Mouse (Mus musculus) hindbrain, embryonic 10.5 days (tissue): Measurements from ENCODE around the gene Hs1bp3. TPM values are rescaled to one million over a fixed set of nuclear protein-coding genes. Genes with fewer than 3 reads are reported as not detected.
A peak's percentile ranks its signal among the peaks of the same experiment; 100 is the strongest.

Source experiments
- DNase-seq: peaks from one replicate; pipeline ENCODE4 v3.0.0-alpha.2; 2017; ENCODE audit warnings: low spot score
- H3K27ac ChIP-seq: fragments of 300-500 bp; sonication (generic); 2 replicates; pipeline ENCODE4 v1.5.1; 2016; ENCODE audit warnings: mild to moderate bottlenecking, moderate library complexity
- H3K27me3 ChIP-seq: fragments of 300-500 bp; sonication (generic); 2 replicates; pipeline ENCODE4 v1.6.1; 2016; ENCODE audit warnings: mild to moderate bottlenecking; ENCODE audit not compliant: poor library complexity, insufficient read depth, severe bottlenecking
- H3K36me3 ChIP-seq: fragments of 300-500 bp; sonication (generic); 2 replicates; pipeline ENCODE4 v1.6.1; 2016; ENCODE audit warnings: mild to moderate bottlenecking, moderate library complexity
- H3K4me1 ChIP-seq: fragments of 300-500 bp; sonication (generic); replicated peaks from 2 replicates; pipeline ENCODE4 v1.6.1; 2016; ENCODE audit warnings: mild to moderate bottlenecking
- H3K4me3 ChIP-seq: fragments of 300-500 bp; sonication (generic); 2 replicates; pipeline ENCODE4 v1.5.1; 2016; ENCODE audit warnings: mild to moderate bottlenecking, moderate library complexity
- H3K9me3 ChIP-seq: fragments of 300-500 bp; sonication (generic); 2 replicates; pipeline ENCODE4 v1.6.1; 2016; ENCODE audit warnings: mild to moderate bottlenecking, moderate library complexity
- WGBS: fragments of 180-500 bp; shearing (Covaris S2); methylation state at CpG from one replicate; pipeline ENCODE4 v1.1.7; 2016; 5-methylcytosine and 5-hydroxymethylcytosine counted together
- polyA plus RNA-seq: library from polyadenylated mRNA; unstranded; fragments of >200 nt; fragmentation: Nextera tagmentation; extraction: Ambion mirVana; gene quantifications from 2 replicates; pipeline ENCODE4 v1.2.1, GENCODE M21; 2016

Gene Hs1bp3
- polyA plus RNA-seq, 1 experiment from 2014 or later = 14.2 TPM

DNA sequence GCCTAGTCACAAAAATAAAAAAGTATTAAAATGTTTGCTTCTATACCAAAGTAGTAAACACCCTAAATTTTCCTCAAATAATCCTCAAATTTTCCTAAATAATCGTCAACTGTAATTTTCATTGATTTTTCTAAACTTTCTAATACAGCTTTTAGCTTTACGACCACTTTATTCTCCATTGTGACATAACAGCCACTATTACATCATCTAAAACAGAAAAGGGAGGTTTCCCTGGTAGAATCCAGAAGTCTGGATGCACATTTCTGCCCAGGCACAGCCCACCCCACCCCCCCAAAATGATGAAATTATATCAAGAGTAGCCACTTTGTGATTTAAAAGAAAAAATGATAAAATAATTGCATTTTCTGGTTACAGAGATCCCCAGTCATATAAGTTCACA lies 17.1 kb upstream of the Hs1bp3 start:
- H3K9me3 ChIP-seq = no peaks in the 10 kb centered on the region
- H3K27me3 ChIP-seq = peaks cover 77% of the 10 kb centered on the region
- 76% methylated on average over 2 of the region's 2 CpGs for WGBS
- H3K36me3 ChIP-seq = no peaks in the 10 kb centered on the region
- DNase-seq = no peak
- no peak overlapping the region for H3K4me3 ChIP-seq
- H3K4me1 ChIP-seq = peaks cover 24% of the 10 kb centered on the region
- H3K27ac ChIP-seq = no peak overlapping the region

DNA sequence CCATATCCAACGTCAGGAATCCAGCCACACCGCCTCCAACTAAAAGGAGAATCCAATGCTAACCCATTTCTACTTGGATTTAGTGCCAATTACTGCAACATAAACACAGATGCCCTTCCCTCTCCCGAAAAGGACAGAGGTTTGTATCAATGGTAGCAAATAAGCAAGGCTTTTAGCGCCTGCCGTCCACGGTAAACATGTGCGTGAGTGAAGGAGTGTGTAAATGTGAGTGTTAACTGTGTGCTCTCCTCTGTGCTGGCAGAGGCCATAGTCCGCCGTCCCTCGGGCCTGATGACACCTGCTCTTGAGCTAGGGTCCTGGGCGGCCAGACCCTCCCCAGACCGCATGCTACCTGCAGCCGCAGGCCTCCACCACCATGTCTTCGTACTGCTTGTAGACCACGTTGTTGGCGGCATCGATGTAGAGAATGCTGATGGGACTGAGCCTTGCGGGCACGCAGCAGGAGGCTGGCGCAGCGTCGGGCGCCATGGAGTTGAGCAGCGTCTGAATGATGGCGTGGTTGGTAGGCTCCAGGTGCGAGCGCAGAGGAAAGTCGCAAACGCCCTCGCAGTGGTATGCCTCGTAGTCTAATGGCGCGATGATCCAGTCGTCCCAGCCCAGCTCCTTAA lies 15.5 kb upstream of the Hs1bp3 start:
- Histone ChIP-seq H3K27ac (peak overlapping the region; percentile 62; the same call in 1 of the 2 replicates), H3K4me3 (peak overlapping the region; percentile 56), H3K9me3 (no peaks in the 10 kb centered on the region), H3K4me1 (peaks cover 40% of the 10 kb centered on the region), H3K36me3 (no peaks in the 10 kb centered on the region), H3K27me3 (peaks cover 92% of the 10 kb centered on the region)
- DNase-seq = peak; percentile 34
- WGBS = 8% methylated on average over 34 of the region's 34 CpGs

DNA sequence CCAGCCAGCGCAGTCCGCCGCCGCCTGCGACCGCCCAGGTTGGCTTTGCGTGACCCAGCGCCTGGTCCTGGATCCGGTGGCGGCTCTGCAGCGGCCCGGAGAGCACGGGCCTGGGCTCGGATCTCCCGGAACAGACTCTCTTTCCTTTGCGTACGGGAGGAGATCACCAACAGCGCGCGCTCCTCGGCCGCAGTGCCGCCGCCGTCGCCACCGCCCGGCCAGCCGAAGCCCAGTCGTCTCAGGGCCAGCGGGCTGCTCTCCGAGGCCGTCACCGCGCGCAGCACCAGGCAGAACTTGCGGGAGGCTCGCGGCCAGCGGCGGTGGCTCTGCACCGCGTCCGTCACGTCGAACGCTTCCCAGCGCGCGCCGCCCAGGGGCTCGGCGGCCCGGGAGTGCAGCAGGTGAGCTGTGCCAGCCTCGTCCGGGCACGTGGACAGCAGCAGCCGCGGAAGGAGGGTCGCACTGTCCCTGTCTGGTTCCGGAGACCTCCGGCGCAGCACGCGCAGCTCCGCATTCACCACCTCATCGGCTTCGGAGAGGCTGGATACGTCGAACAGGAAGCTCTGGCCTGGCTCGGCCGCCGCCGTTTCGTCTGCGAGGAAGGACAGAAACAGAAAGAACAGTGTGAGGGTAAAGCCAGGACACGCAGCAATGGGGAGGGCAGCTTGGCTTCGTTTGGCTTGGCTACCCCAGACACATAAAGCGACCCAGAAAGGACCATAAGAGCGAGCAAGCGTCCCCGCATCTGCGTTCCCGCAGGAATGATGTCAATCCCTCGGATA lies 14.7 kb upstream of the Hs1bp3 start:
- H3K4me3 ChIP-seq = peak overlapping the region; percentile 56
- peaks cover 40% of the 10 kb centered on the region for H3K4me1 ChIP-seq
- WGBS = 1% methylated on average over 85 of the region's 85 CpGs
- DNase-seq = peak; percentile 55
- H3K9me3 ChIP-seq = no peaks in the 10 kb centered on the region
- H3K27me3 ChIP-seq = peaks cover 100% of the 10 kb centered on the region
- peak overlapping the region; percentile 62 for H3K27ac ChIP-seq
- H3K36me3 ChIP-seq = no peaks in the 10 kb centered on the region

DNA sequence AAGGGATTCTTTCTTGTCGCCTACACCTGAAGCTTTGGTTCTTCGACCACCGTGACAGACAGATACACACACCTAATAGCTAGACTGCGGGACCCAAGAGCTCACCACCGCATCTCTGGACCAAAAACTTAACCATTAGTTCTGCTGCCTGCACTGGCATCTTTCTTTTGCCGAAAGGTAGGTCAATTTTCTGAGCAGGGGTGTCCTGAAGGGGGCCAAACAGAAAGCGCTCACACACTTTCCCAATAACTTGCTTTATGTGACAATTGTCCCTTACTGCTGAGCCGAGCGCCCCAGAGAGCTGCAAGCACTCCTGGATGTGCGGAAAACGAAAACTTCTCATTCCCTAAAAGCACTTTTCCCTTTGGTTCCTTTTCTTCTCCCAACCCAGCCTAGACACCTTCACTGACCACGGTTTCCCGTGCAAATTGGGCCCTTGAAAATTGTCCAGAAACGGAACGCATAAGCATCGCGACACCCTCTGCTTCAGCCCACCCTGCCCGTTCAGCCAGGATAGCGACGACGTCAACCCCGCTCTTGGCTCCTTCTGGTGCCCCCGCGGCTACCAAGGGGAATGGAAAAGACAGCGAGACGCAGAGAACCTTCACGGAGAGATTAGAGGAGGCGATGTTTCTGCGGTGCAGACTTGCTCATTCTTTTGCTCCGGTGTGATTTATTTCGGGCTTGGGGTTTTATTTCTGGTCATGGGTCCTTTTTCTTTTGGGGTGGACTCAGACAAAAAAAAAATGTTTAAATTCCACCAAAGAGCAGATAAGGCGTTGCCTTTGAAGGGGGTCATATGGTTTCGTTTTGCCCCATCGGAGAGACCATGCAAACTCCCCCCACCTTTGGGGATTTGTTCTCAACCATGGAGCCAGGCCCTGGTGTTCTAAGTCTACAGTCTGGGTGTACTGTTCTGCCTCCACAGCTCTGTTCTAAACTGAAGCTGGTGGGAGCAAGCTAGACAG lies 13.8 kb upstream of the Hs1bp3 start:
- peaks cover 40% of the 10 kb centered on the region for H3K4me1 ChIP-seq
- WGBS = 5% methylated on average over 34 of the region's 34 CpGs
- H3K27ac ChIP-seq = peak overlapping the region; percentile 62
- peak; percentile 53 for DNase-seq
- H3K36me3 ChIP-seq = no peaks in the 10 kb centered on the region
- H3K27me3 ChIP-seq = peaks cover 100% of the 10 kb centered on the region
- H3K4me3 ChIP-seq = peak overlapping the region; percentile 56
- H3K9me3 ChIP-seq = no peaks in the 10 kb centered on the region

DNA sequence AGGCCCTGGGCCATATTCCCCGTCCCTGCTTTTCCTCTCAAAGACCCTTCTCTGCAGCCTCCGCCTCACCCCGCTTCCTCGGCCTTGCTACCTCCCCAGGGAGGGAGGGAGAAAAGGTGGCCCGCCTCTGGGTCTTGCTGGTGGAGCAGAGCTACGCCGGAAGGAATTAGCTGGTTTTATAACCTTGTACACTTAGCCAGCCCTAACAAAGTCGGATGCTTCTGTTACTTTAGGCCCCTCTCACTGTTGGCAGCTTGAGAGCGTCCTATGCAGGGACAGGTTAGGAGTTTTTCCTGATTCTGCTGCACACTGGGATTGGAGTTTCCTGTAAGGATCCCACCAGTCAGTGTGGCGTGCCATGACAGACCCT lies 13.1 kb upstream of the Hs1bp3 start:
- Histone ChIP-seq H3K9me3 (no peaks in the 10 kb centered on the region), H3K36me3 (no peaks in the 10 kb centered on the region), H3K27me3 (peaks cover 100% of the 10 kb centered on the region), H3K27ac (peak overlapping the region; percentile 54), H3K4me3 (peak overlapping the region; percentile 56), H3K4me1 (peaks cover 42% of the 10 kb centered on the region)
- peak; percentile 46 for DNase-seq
- WGBS = 13% methylated on average over 10 of the region's 10 CpGs

DNA sequence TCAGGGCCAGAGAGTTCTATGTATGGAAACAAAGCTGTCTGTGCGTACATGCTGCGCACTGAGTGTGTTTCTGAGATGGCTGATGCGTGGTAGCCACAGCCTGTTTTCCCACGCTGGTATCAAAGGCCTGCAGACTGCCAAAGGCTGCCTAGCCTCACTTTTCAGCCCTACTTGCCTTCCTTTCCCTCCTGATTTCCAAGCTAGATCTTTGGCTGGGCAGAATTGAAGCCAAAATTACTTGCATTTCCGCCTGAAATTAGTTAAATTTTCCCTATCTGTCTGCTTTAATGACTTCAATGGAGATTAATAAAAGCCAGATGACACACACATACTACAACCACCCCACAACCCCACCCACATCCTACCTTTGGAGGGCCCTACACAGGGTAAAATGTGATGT lies 12.7 kb upstream of the Hs1bp3 start:
- Histone ChIP-seq H3K27ac (peak overlapping the region; percentile 54), H3K4me3 (peak overlapping the region; percentile 56), H3K9me3 (no peaks in the 10 kb centered on the region), H3K4me1 (peaks cover 42% of the 10 kb centered on the region), H3K36me3 (no peaks in the 10 kb centered on the region), H3K27me3 (peaks cover 100% of the 10 kb centered on the region)
- no peak for DNase-seq
- WGBS = 20% methylated on average over 5 of the region's 5 CpGs

DNA sequence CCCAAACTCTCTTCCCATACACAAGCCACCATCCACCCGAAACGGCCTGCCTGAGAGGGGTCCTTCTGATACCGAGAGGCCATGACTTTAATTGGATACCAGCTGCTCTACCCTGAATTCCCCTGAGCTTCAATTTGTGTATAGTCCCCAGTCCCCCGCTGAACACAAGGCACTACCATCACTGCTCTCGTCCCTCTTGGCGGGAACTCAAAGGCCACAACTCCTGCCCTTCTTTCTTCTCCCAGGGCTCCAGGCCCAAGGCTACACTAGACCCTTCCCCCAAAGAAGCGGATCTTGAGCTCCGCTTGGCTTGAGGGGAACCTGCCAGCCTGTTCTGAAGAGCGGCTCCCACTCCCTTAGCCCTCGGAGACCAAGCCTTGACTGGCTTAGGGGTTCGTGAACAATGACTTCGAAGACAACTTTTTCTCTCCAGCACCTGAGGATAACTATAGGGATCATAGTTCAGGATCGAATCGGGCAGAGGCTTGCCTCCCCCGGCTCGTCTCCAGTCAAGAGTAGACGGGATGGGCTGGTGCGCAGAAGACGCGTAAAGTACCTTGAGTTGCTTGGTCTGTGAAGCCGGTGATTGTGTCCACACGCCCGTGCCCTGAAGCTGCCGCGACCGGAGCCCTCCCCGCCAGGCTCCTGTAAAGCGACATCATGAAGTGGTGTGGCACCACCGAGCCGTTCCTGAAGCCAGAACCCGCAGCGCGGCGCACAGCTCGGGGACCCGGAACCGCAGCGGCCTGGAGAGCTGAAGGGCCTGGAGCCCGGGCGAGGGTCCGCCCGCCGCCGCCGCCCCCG lies 12.0 kb upstream of the Hs1bp3 start:
- DNase-seq = peak; percentile 52
- H3K36me3 ChIP-seq = no peaks in the 10 kb centered on the region
- H3K4me1 ChIP-seq = peaks cover 47% of the 10 kb centered on the region
- no peaks in the 10 kb centered on the region for H3K9me3 ChIP-seq
- WGBS = 2% methylated on average over 46 of the region's 46 CpGs
- H3K4me3 ChIP-seq = peak overlapping the region; percentile 56
- H3K27ac ChIP-seq = peak overlapping the region; percentile 74
- H3K27me3 ChIP-seq = peaks cover 100% of the 10 kb centered on the region

DNA sequence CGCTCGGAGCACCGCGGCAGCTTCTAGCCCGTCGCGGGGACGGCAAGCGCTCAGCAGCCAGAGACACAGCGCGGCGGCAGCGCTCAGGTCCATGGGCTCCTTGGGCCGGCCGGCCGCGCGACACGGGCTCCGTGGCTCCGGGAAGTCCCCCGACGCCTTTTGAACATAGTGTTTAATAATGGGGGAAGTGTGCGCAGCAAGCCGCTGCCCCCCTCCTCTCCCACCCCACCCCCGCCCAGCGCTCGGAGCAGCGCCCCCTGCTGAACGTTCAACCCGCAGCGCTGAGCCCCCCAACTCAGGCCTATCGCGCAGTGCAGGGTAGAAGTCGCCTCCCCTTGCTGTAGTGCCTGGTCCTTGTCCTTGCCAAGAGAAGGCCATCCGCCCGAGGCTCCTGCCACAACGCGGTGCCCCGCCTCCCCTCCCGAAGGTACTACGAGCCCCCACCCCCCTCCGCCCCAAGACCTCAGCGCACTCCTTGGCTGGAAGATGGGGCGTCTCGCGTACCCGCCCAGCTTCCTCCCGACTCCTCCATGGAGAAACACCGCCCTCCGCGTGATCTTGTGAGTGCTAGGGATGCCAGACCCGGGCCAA lies 11.3 kb upstream of the Hs1bp3 start, which contains the start of gene Gdf7:
Gene Gdf7 (minus strand): TSS at position 114 of the 591 bp plus-strand sequence.
- no peaks in the 10 kb centered on the region for H3K36me3 ChIP-seq
- H3K9me3 ChIP-seq = no peaks in the 10 kb centered on the region
- H3K27me3 ChIP-seq = peaks cover 96% of the 10 kb centered on the region
- peak; percentile 65 for DNase-seq
- peak within 1 kb of the TSS; percentile 56 for H3K4me3 ChIP-seq
- peak within 1 kb of the TSS; percentile 74 for H3K27ac ChIP-seq
- H3K4me1 ChIP-seq = peaks cover 54% of the 10 kb centered on the region
- WGBS = 1% methylated on average over 53 of the region's 53 CpGs

DNA sequence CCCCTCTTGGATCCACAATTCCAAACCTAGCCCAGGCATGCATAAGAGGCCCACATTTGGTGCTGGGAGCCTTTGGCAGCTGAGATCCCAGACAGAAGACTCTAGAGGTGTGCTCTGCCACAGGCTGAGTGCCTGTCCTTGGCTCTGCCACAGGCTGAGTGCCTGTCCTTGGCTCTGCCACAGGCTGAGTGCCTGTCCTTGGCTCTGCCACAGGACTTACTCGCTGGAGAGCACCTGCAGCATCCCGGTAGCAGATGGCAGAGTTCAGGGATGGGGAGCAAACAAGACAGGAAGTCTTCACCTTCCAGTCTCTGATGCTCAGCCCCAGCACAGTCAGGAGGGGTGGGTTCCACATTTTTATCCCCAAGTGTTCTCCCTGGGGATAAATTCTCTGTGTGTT lies 8.0 kb upstream of the Hs1bp3 start:
- Histone ChIP-seq H3K9me3 (no peaks in the 10 kb centered on the region), H3K27ac (no peak overlapping the region), H3K4me3 (no peak overlapping the region), H3K27me3 (peaks cover 75% of the 10 kb centered on the region), H3K4me1 (peaks cover 41% of the 10 kb centered on the region), H3K36me3 (no peaks in the 10 kb centered on the region)
- 46% methylated on average over 2 of the region's 2 CpGs for WGBS
- no peak for DNase-seq

DNA sequence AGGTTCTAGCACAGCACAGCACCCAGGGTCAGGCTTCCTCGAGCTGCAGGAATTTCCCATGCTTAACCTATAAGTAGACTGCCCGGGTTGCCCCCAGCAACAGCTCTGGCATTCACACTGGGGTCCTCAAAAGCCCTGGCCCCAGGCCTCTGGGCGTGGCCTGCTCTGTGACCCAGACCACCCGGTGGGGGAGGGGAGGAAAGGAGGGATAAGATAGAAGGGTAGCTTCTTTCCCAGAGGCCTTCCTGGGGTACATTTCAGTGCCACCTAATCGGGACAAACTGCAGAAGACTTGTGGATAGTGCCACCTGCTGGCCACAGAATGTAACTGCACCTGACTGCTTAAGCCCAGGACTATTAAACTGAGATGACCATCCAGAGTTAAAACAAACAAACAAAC lies 6.8 kb upstream of the Hs1bp3 start:
- peak; percentile 78 for DNase-seq
- no peaks in the 10 kb centered on the region for H3K9me3 ChIP-seq
- WGBS = 4% methylated on average over 5 of the region's 5 CpGs
- H3K4me1 ChIP-seq = peaks cover 39% of the 10 kb centered on the region
- no peaks in the 10 kb centered on the region for H3K36me3 ChIP-seq
- peaks cover 75% of the 10 kb centered on the region for H3K27me3 ChIP-seq
- H3K27ac ChIP-seq = no peak overlapping the region
- no peak overlapping the region for H3K4me3 ChIP-seq

DNA sequence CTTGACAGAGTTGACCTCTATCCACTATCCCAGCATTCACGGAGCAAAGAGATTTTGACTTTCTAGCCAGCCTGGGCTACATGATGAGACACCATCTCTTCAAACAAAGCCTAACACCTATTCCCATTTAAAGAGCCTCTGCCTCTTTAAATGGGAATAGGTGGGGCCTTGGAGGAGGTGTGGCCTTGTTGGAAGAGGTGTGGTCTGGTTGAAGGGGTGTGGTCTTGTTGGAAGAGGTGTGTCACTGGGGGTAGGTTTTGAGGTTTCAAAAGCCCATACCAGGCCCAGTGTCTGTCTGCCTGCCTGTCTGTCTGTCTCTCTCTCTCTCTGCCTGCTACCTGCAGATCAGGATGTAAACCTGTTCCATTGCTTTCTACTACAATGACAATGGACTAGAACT lies 6.3 kb upstream of the Hs1bp3 start:
- WGBS = 68% methylated on average over 1 of the region's 1 CpGs
- DNase-seq = no peak
- H3K4me3 ChIP-seq = no peak overlapping the region
- H3K27ac ChIP-seq = no peak overlapping the region
- H3K4me1 ChIP-seq = peaks cover 36% of the 10 kb centered on the region
- no peaks in the 10 kb centered on the region for H3K9me3 ChIP-seq
- no peaks in the 10 kb centered on the region for H3K36me3 ChIP-seq
- peaks cover 75% of the 10 kb centered on the region for H3K27me3 ChIP-seq

DNA sequence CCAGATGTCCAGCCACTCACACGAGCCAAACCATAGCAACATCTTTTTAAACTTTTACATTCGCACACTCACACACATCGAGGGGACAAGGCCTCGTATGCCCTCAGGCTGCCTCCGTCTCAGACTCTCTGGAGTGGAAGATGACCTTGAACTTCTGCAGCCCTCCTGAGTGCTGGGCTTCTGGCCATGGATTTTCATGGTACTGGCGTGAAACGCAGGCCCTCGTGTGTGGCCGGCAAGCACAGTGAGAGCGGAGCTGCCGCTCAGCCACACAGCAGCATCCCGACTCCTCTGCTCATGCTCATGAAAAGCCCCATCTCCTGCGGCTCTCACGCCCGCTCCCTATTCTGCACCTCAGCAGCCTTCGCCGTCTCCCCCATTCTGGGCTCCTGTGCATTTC lies 2.2 kb upstream of the Hs1bp3 start:
- Histone ChIP-seq H3K9me3 (no peaks in the 10 kb centered on the region), H3K36me3 (no peaks in the 10 kb centered on the region), H3K4me3 (no peak overlapping the region), H3K27me3 (peaks cover 51% of the 10 kb centered on the region), H3K27ac (no peak overlapping the region), H3K4me1 (peaks cover 38% of the 10 kb centered on the region)
- WGBS = 37% methylated on average over 17 of the region's 17 CpGs
- DNase-seq = no peak
